Mouse (Mus musculus) embryonic facial prominence, embryonic 14.5 days (tissue): ENCODE data around the gene Slc38a7. TPM values are rescaled to one million over a fixed set of nuclear protein-coding genes. Genes with fewer than 3 reads are reported as not detected.
"Not testable (repeated sequence)": the region's sequence is repeated elsewhere in the genome, so short reads cannot be mapped to it uniquely, and the experiment has no call there.

Experiments used
- ATAC-seq: fragments of 200-750 bp; cut with Nextera tagmentation; 2 replicates; pipeline ENCODE4 v1.8.0; 2017; ENCODE audit warnings: low read depth, moderate number of reproducible peaks, moderate TSS enrichment
- DNase-seq: peaks from one replicate; pipeline ENCODE4 v3.0.0-alpha.2; 2015; ENCODE audit warnings: low spot score
- H3K27ac ChIP-seq: fragments of 300-500 bp; sonication (generic); replicated peaks from 2 replicates; pipeline ENCODE4 v1.5.1; 2014; ENCODE audit warnings: low read depth, mild to moderate bottlenecking, low read length, moderate library complexity
- H3K27me3 ChIP-seq: fragments of 300-500 bp; sonication (generic); replicated peaks from 2 replicates; pipeline ENCODE4 v1.6.1; 2014; ENCODE audit warnings: low read length; ENCODE audit not compliant: control insufficient read depth, insufficient read depth
- H3K36me3 ChIP-seq: fragments of 300-500 bp; sonication (generic); 2 replicates; pipeline ENCODE4 v1.6.1; 2014; ENCODE audit warnings: low read length, mixed read lengths; ENCODE audit not compliant: control insufficient read depth, insufficient read depth
- H3K4me1 ChIP-seq: fragments of 300-500 bp; sonication (generic); 2 replicates; pipeline ENCODE4 v1.6.1; 2014; ENCODE audit warnings: antibody characterized with exemption, low read length; ENCODE audit not compliant: control insufficient read depth, insufficient read depth
- H3K4me2 ChIP-seq: fragments of 300-500 bp; sonication (generic); 2 replicates; pipeline ENCODE4 v1.6.1; 2014; ENCODE audit warnings: low read depth, mild to moderate bottlenecking, low read length, moderate library complexity, mixed read lengths
- H3K4me3 ChIP-seq: fragments of 300-500 bp; sonication (generic); 2 replicates; pipeline ENCODE4 v1.5.1; 2014; ENCODE audit warnings: low read depth, mild to moderate bottlenecking, low read length
- H3K9ac ChIP-seq: fragments of 300-500 bp; sonication (generic); 2 replicates; pipeline ENCODE4 v1.6.1; 2014; ENCODE audit warnings: low read depth, mild to moderate bottlenecking, low read length, moderate library complexity, mixed read lengths
- H3K9me3 ChIP-seq: fragments of 300-500 bp; sonication (generic); 2 replicates; pipeline ENCODE4 v1.6.1; 2016; ENCODE audit warnings: low read length; ENCODE audit not compliant: control insufficient read depth
- WGBS: fragments of 180-500 bp; shearing (Covaris S2); extraction: QIAGEN DNeasy Blood & Tissue Kit; methylation state at CpG from one replicate; pipeline ENCODE4 v1.1.7; 2014; 5-methylcytosine and 5-hydroxymethylcytosine counted together
- polyA plus RNA-seq: library from polyadenylated mRNA; unstranded; fragments of >200 nt; fragmentation: Nextera tagmentation; extraction: Ambion mirVana; gene quantifications from 2 replicates; pipeline ENCODE4 v1.2.1, GENCODE M21; 2014

The Slc38a7 gene
- polyA plus RNA-seq, 1 experiment from 2014 or later: 13.1 TPM

DNA sequence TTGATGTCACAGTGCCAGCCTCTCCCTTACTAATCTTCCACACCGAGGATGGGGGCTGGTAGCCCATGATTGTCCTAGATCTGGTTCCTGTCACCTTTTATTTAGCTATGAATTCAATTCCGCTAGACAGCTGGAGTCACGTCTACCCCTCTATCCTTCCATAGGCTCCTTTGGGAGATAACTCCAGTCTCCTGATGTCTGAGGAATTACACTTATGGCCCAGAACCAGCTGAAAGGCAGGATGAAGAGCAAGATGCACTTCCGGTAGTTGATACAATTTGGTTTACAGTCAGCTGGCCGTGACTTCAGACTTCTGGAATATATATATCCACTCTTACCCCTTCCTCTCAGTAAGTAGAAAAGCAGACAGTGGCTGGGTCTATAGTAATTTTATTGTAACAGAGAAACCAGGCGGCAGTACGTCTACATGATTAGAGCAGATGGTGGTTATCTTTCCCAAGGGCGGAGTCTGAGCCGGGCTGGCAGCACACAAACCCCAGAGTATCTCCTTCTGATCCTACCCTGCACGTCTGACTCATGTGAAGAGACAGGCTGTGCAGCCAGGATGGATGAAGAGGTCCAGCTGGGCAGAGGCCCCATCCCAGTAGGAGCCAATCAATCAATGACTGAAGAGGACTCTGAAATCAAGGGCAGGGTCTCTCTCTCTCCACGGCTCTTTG is 10.6 kb upstream of the Slc38a7 start:
- not testable (repeated sequence) for H3K27me3 ChIP-seq, DNase-seq, H3K9me3 ChIP-seq, H3K27ac ChIP-seq, H3K4me3 ChIP-seq, H3K9ac ChIP-seq, H3K4me1 ChIP-seq, H3K4me2 ChIP-seq
- ATAC-seq: peak; percentile 41; the same call in 1 of the 2 replicates
- 81% methylated on average over 10 of the region's 11 CpGs for WGBS
- peaks cover 33% of the 10 kb centered on the region for H3K36me3 ChIP-seq

DNA sequence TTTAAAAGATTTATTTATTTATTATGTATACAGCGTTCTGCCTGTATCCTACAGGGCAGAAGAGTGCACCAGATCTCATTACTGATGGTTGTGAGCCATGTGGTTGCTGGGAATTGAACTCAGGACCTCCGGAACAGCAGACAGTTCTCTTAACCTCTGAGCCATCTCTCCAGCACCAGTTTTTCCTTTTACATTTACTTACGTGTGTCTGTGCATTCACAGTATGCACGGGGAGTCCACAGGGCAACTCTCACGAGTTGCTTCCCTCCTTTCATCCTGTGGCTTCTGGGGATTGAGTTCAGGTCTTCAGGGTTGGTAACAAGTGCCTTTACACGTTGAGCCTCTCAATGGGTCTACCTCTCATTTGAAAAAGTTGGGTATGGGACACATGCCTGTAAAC is 835 bp upstream of the Slc38a7 start:
- WGBS: 87% methylated on average over 6 of the region's 6 CpGs
- DNase-seq: no peak
- H3K4me2 ChIP-seq: no peak overlapping the region
- H3K36me3 ChIP-seq: no peaks in the 10 kb centered on the region
- H3K9ac ChIP-seq: no peak overlapping the region
- H3K27me3 ChIP-seq: no peaks in the 10 kb centered on the region
- no peak for ATAC-seq
- H3K4me3 ChIP-seq: no peak overlapping the region
- peaks cover 5% of the 10 kb centered on the region; the same call in 1 of the 2 replicates for H3K4me1 ChIP-seq
- no peaks in the 10 kb centered on the region for H3K9me3 ChIP-seq
- H3K27ac ChIP-seq: no peak overlapping the region

DNA sequence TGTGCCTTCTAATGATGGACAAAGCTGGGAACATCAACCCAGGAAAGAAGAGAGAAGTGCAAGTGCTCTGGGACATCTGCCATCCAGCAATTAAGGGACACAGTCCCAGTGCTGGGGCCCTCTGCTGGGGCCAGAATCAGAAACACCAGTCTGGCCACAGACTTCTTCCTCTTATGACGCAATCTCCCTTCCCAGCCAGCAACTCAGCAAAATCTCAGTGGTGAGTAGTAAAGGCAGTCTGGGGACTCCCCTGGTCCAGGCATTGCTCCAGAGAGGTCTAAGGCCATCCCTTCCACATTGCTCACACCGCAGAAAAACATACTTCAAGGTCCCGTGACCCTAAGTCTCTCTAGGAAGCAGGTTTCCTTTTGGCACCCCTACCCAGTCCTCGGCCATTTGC is 1.0 kb downstream of the Slc38a7 start:
- 77% methylated on average over 4 of the region's 4 CpGs for WGBS
- peaks cover 5% of the 10 kb centered on the region; the same call in 1 of the 2 replicates for H3K4me1 ChIP-seq
- H3K9me3 ChIP-seq: no peaks in the 10 kb centered on the region
- no peaks in the 10 kb centered on the region for H3K27me3 ChIP-seq
- ATAC-seq (no peak), DNase-seq (no peak)
- no peak overlapping the region for H3K27ac ChIP-seq
- H3K9ac ChIP-seq: peak overlapping the region; percentile 71; the same call in 1 of the 2 replicates
- peaks cover 8% of the 10 kb centered on the region for H3K36me3 ChIP-seq
- H3K4me3 ChIP-seq: peak overlapping the region; percentile 63
- peak overlapping the region; percentile 61 for H3K4me2 ChIP-seq

DNA sequence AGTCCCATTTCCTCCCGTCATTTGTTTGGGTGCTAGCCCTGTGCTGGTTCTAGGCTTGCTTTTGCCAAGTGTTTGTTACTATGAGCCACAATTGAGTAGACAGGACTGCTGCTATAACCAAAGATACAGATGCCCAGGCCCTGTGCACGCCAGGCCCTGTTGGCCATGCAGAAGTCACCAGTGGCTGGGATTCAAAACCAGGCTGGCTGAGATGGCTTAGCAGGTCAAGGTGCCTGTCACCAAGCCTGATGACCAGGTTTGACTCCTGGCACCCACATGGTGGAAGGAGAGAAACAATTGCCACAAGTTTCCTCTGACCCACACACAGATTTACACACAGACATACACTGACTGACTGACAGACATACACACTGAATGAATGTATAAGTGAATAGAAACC is 3.0 kb downstream of the Slc38a7 start:
- Histone ChIP-seq H3K9me3 (no peaks in the 10 kb centered on the region), H3K4me2 (no peak overlapping the region), H3K4me3 (no peak overlapping the region), H3K27me3 (no peaks in the 10 kb centered on the region), H3K36me3 (peaks cover 22% of the 10 kb centered on the region), H3K27ac (no peak overlapping the region), H3K9ac (no peak overlapping the region), H3K4me1 (peaks cover 5% of the 10 kb centered on the region; the same call in 1 of the 2 replicates)
- DNase-seq (no peak), ATAC-seq (no peak)
- 91% methylated on average over 2 of the region's 2 CpGs for WGBS

DNA sequence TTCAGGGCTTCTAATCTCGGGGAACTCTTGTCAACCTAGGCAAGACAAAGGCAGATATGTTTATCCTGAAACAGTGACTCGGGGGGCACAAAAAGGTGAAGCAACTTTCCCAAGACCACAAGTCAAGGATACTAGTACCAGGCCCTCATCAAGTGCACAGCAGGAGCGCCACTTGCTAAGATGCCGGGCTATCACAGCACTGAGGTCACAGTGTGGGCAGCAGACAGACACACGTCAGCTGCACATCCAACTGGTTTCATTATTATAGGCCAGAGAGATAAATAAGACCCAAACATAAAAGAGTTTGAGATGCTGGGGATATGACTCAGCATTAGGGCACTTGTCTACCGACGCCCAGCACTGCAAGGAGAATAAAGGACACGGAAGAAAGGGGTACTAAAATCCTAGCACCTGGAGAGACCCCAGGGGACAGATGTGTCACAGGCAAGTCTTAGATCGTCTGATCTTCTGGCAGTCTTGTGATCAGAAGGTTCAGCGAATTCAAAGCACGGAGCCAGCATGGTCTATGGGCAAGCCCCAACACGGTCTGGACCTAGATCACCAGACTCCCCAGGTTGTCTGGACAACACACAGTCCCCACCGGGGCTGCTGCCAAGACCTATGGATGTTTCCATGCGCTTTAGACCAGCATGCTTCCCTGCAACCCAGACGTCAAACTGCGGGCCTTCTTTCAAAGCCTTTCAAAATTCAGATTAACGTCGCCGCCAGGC is 4.4 kb downstream of the Slc38a7 start:
- Histone ChIP-seq H3K36me3 (peaks cover 33% of the 10 kb centered on the region), H3K4me2 (no peak overlapping the region), H3K9ac (no peak overlapping the region), H3K27me3 (no peaks in the 10 kb centered on the region), H3K27ac (no peak overlapping the region), H3K4me3 (no peak overlapping the region), H3K9me3 (no peaks in the 10 kb centered on the region), H3K4me1 (peaks cover 5% of the 10 kb centered on the region; the same call in 1 of the 2 replicates)
- WGBS: 88% methylated on average over 19 of the region's 19 CpGs
- DNase-seq: no peak
- no peak for ATAC-seq

DNA sequence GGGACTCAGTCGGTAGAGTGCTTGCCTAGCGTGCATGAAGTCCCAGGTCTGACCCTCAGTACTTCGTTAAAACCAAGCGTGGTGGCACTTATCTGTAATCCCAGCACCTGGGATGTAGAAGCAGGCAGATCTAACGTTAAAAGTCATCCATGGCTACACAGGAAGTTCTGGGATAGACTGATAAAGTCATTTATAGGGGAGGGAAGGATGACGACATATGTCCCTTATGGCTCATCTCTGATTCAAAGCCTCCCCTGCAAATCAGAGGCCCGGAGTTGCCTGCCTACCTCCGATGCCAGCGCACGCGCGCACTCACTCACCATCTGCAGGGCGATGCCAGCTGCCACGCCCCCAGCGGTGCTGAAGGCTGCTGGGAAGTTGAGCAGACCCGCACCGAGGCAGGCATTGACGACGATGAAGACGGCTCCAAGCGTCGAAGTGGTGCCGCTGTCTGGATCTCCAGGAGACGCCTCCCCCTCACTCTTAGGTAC is 5.2 kb downstream of the Slc38a7 start:
- H3K27me3 ChIP-seq: no peaks in the 10 kb centered on the region
- WGBS: 85% methylated on average over 24 of the region's 24 CpGs
- ATAC-seq: no peak
- no peaks in the 10 kb centered on the region for H3K9me3 ChIP-seq
- DNase-seq: no peak
- H3K27ac ChIP-seq: no peak overlapping the region
- peaks cover 5% of the 10 kb centered on the region; the same call in 1 of the 2 replicates for H3K4me1 ChIP-seq
- H3K4me2 ChIP-seq: no peak overlapping the region
- H3K4me3 ChIP-seq: no peak overlapping the region
- peaks cover 41% of the 10 kb centered on the region for H3K36me3 ChIP-seq
- H3K9ac ChIP-seq: no peak overlapping the region

DNA sequence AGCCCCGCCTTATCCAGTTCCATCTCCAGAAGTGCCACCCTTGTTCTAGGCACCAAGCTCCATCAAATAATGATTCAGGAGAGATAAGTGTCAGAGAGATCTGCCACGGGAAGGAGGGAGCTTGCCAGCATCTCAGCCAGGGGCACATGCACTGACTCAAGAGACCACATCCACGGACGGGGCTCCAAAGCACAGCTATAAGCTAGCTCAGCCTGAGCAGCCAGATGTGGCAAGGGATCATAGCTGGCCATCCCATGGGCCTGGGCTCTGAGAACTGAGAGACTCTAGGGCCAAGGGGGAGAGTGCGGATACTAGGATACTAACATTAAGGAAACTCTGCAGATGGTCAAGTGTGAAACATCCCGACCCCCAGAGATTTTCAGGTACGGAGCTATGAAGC is 8.3 kb downstream of the Slc38a7 start:
- DNase-seq (no peak), ATAC-seq (no peak)
- Histone ChIP-seq H3K36me3 (peaks cover 61% of the 10 kb centered on the region), H3K27me3 (no peaks in the 10 kb centered on the region), H3K4me2 (no peak overlapping the region), H3K9me3 (no peaks in the 10 kb centered on the region), H3K4me1 (no peaks in the 10 kb centered on the region), H3K9ac (no peak overlapping the region), H3K4me3 (no peak overlapping the region), H3K27ac (no peak overlapping the region)
- 86% methylated on average over 7 of the region's 7 CpGs for WGBS

DNA sequence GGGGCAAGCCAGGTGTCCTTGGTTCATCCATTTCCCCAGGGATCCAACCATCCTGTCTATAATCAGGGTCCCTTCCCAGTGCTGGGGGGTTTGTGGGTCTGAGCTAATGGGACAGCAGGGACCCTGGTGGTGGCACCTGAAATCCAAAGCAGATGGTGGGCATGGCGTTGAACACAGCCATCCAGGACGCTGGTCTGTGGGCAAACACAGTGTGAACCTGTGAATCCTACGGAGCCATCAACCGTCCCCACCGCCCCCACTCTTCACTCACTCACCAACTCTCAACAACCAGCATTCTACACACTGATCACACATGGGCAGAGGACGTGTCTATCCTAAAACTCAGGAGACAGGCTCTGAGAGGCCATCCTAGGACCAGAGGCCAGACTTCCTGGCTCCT is 9.4 kb downstream of the Slc38a7 start:
- ATAC-seq (no peak), DNase-seq (no peak)
- no peaks in the 10 kb centered on the region for H3K9me3 ChIP-seq
- H3K4me2 ChIP-seq: no peak overlapping the region
- no peak overlapping the region for H3K4me3 ChIP-seq
- H3K9ac ChIP-seq: no peak overlapping the region
- H3K4me1 ChIP-seq: no peaks in the 10 kb centered on the region
- H3K36me3 ChIP-seq: peaks cover 65% of the 10 kb centered on the region
- 94% methylated on average over 6 of the region's 6 CpGs for WGBS
- H3K27me3 ChIP-seq: no peaks in the 10 kb centered on the region
- H3K27ac ChIP-seq: no peak overlapping the region
